Mouse (Mus musculus): Measurements from ENCODE around the gene Adamts3. TPM values are rescaled to one million over a fixed set of nuclear protein-coding genes. Genes with fewer than 3 reads are reported as not detected.

The Adamts3 gene
- polyA plus RNA-seq, 1 experiment from 2014 or later = 3.7 TPM

DNA sequence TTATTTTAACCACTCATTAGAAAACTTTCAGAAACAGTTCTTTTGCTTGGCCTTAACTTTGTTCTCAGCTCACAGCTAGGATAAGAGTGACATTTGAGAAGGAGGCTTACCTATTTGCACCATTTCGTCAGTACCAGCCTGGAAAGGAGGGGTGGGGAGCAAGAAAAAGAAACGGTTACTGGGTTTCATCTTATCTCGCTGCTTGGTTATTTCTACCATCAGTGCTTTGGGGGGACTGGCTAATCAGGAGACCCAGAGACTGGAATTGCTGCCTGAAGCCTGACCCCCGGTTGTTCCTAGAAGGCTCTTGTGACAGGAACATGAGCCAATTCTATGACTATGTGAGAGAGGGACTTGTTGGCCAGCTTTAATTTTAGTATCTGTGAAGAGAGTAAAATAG, 1.7 kb downstream of the Adamts3 start:
- no peak for ATAC-seq (replicated peaks)
- Histone ChIP-seq H3K9ac (no peak overlapping the region), H3K36me3 (replicated peaks) (no peaks in the 10 kb centered on the region), H3K27ac (no peak overlapping the region), H3K4me2 (peak overlapping the region; percentile 100), H3K27me3 (replicated peaks) (0 out of 2 replicates have a peak, but pooled peaks cover 4% of the 10 kb centered on the region), H3K4me1 (peaks cover 8% of the 10 kb centered on the region), H3K4me3 (peak overlapping the region; percentile 55), H3K9me3 (no peaks in the 10 kb centered on the region)
- WGBS = 43% methylated on average over 4 of the region's 4 CpGs

DNA sequence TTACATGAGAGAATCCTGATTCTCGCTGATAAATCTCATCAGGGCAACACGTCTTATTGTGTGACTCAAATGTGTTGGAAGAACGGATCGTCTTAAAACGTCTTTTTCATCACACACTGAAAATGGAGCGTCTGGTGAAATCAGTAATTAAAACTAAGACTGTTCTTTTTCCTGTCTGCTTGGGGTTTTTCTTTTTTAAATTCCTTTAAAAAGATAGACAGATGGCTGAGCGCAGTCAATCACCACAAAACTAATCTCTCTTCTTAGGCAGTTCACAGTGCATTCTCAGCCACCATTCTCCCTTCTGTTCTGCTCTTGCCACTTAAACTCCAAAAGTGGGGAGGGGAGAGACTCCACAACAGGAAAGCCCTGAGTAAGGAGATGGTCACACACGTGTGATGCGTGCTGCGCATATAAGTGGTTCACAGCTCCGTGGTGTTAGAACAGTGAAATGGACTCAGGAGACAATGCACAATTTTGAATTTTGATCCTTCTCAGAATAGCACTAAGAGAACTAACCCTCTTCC, 4.2 kb downstream of the Adamts3 start:
- H3K4me3 ChIP-seq = no peak overlapping the region
- no peaks in the 10 kb centered on the region for H3K9me3 ChIP-seq
- no peaks in the 10 kb centered on the region for H3K36me3 ChIP-seq (replicated peaks)
- WGBS = 59% methylated on average over 11 of the region's 11 CpGs
- no peak overlapping the region for H3K4me2 ChIP-seq
- H3K27ac ChIP-seq = no peak overlapping the region
- peaks cover 8% of the 10 kb centered on the region for H3K4me1 ChIP-seq
- H3K27me3 ChIP-seq (replicated peaks) = no peaks in the 10 kb centered on the region
- no peak overlapping the region for H3K9ac ChIP-seq
- ATAC-seq (replicated peaks) = no peak

DNA sequence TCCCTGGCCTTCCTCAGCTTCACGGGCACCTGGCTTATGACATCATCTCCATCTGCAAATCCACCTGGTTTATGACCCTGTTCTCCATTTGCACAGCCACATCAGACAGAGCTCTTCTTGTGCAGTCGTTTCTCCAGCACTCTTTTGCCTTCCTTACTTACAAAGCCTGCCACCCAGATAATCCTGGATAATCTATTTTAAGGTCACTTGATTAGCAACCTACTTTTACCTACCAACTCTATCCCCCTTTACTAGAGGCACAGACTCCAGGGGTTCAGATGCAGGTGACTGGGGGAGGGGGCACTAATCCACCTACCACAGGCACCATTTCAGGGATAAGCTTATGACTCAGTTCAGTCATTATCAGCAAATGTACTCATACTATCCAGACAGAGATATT, 10.5 kb downstream of the Adamts3 start:
- no peaks in the 10 kb centered on the region for H3K27me3 ChIP-seq (replicated peaks)
- H3K36me3 ChIP-seq (replicated peaks) = no peaks in the 10 kb centered on the region
- 40% methylated on average over 2 of the region's 2 CpGs for WGBS

DNA sequence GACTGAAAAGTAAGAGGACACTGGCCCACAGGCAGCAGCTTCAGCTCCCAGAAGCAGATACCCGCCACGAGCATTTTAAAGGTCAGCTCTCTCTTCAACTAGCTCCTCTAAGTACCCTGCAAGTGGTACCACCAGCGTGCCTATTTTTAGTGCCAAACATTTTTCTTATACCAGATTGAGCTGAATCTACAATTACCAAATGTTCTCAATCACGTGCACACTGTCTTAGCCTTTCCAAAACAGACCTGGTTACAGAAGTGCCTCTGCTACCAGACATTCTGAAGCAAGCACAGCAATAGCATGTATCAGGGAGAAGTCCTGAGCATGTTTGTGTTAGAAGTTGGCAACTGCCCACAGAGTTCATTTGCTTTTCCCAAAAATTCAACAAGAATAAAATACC, 23.5 kb downstream of the Adamts3 start:
- no peaks in the 10 kb centered on the region for H3K27me3 ChIP-seq (replicated peaks)
- ATAC-seq (replicated peaks) = no peak
- WGBS = 89% methylated on average over 4 of the region's 4 CpGs
- H3K36me3 ChIP-seq (replicated peaks) = no peaks in the 10 kb centered on the region
- no peak overlapping the region for H3K9ac ChIP-seq
- H3K4me3 ChIP-seq = no peak overlapping the region
- no peaks in the 10 kb centered on the region for H3K9me3 ChIP-seq
- H3K4me1 ChIP-seq = no peaks in the 10 kb centered on the region
- no peak overlapping the region for H3K27ac ChIP-seq
- H3K4me2 ChIP-seq = no peak overlapping the region

More for the DNA sequence above, 10.5 kb downstream of the Adamts3 start:
- H3K4me2 ChIP-seq = no peak overlapping the region
- H3K9ac ChIP-seq = no peak overlapping the region
- H3K4me1 ChIP-seq = no peaks in the 10 kb centered on the region
- H3K27ac ChIP-seq = no peak overlapping the region
- no peak for ATAC-seq (replicated peaks)
- no peak overlapping the region for H3K4me3 ChIP-seq
- H3K9me3 ChIP-seq = no peaks in the 10 kb centered on the region

DNA sequence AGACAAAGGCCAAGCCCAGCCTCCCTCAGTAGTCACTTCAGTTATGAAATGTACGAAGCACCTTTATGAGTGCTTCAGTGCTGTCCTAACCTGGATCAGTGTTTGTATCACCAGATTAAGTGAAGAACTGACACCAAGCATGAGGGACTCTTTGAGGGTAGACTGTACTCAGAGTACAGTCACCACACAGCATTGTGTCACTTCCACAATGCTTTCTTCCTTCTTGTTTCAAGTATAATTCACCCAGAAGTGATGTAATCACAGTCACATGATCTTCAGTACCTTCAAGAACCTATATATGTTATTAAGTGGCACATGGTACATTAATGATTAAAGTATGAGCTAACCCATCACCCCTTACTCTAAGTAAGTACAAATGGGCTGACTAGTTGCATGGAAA, 24.3 kb downstream of the Adamts3 start:
- H3K4me2 ChIP-seq = no peak overlapping the region
- no peak for ATAC-seq (replicated peaks)
- H3K27me3 ChIP-seq (replicated peaks) = no peaks in the 10 kb centered on the region
- no peaks in the 10 kb centered on the region for H3K4me1 ChIP-seq
- H3K4me3 ChIP-seq = no peak overlapping the region
- 100% methylated on average over 1 of the region's 1 CpGs for WGBS
- H3K9ac ChIP-seq = no peak overlapping the region
- H3K9me3 ChIP-seq = no peaks in the 10 kb centered on the region
- no peak overlapping the region for H3K27ac ChIP-seq
- H3K36me3 ChIP-seq (replicated peaks) = no peaks in the 10 kb centered on the region

DNA sequence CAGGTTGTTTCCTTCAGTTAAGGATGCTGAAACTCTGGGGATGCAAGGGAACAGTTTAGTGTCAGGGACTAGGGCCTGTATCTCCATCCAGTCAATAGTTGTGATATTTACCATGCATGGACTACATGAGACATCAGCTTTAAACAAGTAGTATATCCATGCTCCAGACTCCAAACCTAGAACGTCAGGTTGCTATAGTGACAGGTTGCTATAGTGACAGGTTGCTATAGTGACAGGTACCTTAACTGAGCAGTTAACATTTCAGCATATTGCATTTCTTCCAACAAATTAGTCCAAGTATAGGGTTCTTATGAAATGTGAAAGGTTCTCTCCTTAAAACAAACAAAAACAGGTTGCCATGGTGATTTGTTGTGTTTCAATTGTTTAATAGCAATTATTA, 36.6 kb downstream of the Adamts3 start:
- no peaks in the 10 kb centered on the region for H3K27me3 ChIP-seq (replicated peaks)
- no peak overlapping the region for H3K4me3 ChIP-seq
- no peak overlapping the region for H3K27ac ChIP-seq
- WGBS = 16% methylated on average over 1 of the region's 1 CpGs
- peaks cover 10% of the 10 kb centered on the region for H3K4me1 ChIP-seq
- no peaks in the 10 kb centered on the region for H3K9me3 ChIP-seq
- no peaks in the 10 kb centered on the region for H3K36me3 ChIP-seq (replicated peaks)
- H3K4me2 ChIP-seq = no peak overlapping the region
- peak; percentile 95 for ATAC-seq (replicated peaks)
- no peak overlapping the region for H3K9ac ChIP-seq

DNA sequence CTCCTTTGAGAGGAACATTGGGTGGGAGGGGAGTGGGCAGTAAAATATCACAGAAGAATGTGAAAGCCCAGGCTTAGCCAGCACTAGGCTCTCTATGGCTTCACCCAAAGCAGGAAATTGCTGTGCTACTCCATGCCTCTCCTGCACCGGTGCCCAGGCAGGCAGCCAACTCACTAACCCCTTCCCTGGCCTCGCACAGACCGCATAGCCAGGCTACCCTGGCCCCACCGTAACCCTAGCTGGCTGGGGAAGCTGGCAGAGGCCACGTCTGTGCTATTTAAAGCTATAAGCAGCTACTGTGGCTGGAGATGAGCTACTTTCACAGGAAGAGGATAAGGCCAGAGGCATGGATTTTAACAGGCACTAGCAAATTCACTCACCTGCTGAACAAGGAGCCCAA, 38.8 kb downstream of the Adamts3 start:
- no peaks in the 10 kb centered on the region for H3K36me3 ChIP-seq (replicated peaks)
- H3K4me2 ChIP-seq = no peak overlapping the region
- H3K4me3 ChIP-seq = no peak overlapping the region
- peak; percentile 81 for ATAC-seq (replicated peaks)
- no peaks in the 10 kb centered on the region for H3K27me3 ChIP-seq (replicated peaks)
- 46% methylated on average over 5 of the region's 5 CpGs for WGBS
- no peak overlapping the region for H3K27ac ChIP-seq
- H3K9ac ChIP-seq = no peak overlapping the region
- H3K4me1 ChIP-seq = peaks cover 10% of the 10 kb centered on the region
- no peaks in the 10 kb centered on the region for H3K9me3 ChIP-seq

DNA sequence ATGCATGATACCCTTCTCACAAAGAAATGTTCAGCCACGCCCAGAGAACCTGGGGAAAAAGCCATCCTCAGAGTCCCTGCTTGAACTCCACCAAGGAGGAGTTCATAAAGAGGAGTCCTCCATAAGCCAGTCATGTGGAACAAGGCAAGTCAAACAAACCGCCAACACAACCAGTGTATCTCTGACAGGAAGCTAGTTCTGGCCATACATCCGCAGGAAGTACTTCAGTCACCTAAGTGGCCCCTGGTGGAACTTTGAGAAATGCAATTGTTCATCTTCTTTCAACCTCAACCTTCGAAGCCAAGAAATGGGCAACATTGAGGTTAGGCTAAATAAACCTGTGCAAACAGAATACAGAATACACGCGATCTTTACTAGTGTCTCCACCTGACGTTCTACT, 39.7 kb downstream of the Adamts3 start:
- peaks cover 10% of the 10 kb centered on the region for H3K4me1 ChIP-seq
- no peak overlapping the region for H3K4me2 ChIP-seq
- H3K36me3 ChIP-seq (replicated peaks) = no peaks in the 10 kb centered on the region
- no peak overlapping the region for H3K27ac ChIP-seq
- 89% methylated on average over 7 of the region's 7 CpGs for WGBS
- no peak overlapping the region for H3K4me3 ChIP-seq
- no peak overlapping the region for H3K9ac ChIP-seq
- no peaks in the 10 kb centered on the region for H3K27me3 ChIP-seq (replicated peaks)
- no peak for ATAC-seq (replicated peaks)
- no peaks in the 10 kb centered on the region for H3K9me3 ChIP-seq

DNA sequence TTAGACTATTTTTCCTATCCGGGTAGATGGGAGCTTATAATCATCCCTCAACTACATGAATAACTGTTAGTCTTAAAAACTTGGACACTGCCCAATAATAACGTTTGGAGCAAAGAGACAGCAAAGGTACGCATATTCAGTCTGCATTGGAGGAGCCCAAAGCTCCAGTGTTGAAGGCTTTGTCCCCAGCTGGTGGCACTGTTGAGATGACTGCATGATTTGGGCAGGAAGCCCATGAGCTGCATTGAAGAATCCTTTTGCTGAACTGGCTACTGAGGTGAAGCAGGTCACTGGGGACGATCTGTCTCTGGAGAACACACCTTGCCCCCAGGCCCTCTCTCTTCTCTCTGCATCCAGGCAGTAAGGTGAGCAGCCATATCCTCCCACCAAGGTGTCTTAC, 43.5 kb downstream of the Adamts3 start:
- Histone ChIP-seq H3K9ac (no peak overlapping the region), H3K36me3 (replicated peaks) (no peaks in the 10 kb centered on the region), H3K4me3 (no peak overlapping the region), H3K4me2 (no peak overlapping the region), H3K27ac (no peak overlapping the region), H3K27me3 (replicated peaks) (no peaks in the 10 kb centered on the region), H3K9me3 (no peaks in the 10 kb centered on the region), H3K4me1 (peaks cover 4% of the 10 kb centered on the region)
- no peak for ATAC-seq (replicated peaks)
- 81% methylated on average over 4 of the region's 4 CpGs for WGBS

DNA sequence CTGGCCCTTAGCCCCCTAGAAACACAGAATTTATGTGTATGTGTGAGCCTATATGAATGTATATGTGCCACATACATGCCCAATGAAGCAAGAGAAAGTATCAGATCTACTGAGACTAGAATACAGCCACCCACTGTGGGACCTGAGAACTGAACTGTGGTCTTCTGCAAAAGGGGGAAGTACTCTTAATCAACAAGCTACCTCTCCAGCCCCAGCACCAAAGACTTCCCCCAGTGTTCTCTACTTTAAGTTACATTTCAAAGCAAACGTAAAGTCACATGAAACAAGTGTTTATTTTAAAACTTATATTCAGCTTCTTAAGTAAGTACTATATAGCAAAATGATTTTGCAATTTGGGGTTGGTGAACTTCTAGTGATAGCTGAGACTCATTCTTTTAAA, 62.0 kb downstream of the Adamts3 start:
- no peak overlapping the region for H3K4me2 ChIP-seq
- H3K36me3 ChIP-seq (replicated peaks) = no peaks in the 10 kb centered on the region
- H3K27ac ChIP-seq = no peak overlapping the region
- no peak for ATAC-seq (replicated peaks)
- H3K9ac ChIP-seq = no peak overlapping the region
- WGBS = 86% methylated on average over 1 of the region's 1 CpGs
- no peak overlapping the region for H3K4me3 ChIP-seq
- H3K4me1 ChIP-seq = no peaks in the 10 kb centered on the region
- H3K9me3 ChIP-seq = no peaks in the 10 kb centered on the region
- no peaks in the 10 kb centered on the region for H3K27me3 ChIP-seq (replicated peaks)

DNA sequence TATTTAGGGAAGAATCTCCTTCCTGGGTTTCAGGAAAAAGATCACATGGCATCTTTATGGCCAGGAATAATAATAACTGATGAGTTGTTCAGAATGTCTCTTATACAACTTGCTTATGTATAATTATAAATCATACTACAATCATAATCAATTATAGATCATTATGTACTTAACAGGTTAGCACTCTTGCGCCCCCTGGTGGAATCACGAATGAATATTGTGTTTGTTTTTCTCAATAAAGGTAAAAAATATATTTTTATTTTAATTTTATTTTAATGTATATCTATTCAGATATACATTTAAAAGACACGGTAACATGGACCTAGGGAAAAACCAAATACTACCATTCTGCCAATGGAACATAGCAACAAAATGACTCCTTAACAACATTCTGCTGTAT, 63.6 kb downstream of the Adamts3 start:
- H3K36me3 ChIP-seq (replicated peaks) = no peaks in the 10 kb centered on the region
- H3K4me3 ChIP-seq = no peak overlapping the region
- no peak for ATAC-seq (replicated peaks)
- H3K4me1 ChIP-seq = no peaks in the 10 kb centered on the region
- H3K27me3 ChIP-seq (replicated peaks) = no peaks in the 10 kb centered on the region
- no peak overlapping the region for H3K4me2 ChIP-seq
- 23% methylated on average over 3 of the region's 3 CpGs for WGBS
- H3K27ac ChIP-seq = no peak overlapping the region
- H3K9ac ChIP-seq = no peak overlapping the region
- H3K9me3 ChIP-seq = no peaks in the 10 kb centered on the region

DNA sequence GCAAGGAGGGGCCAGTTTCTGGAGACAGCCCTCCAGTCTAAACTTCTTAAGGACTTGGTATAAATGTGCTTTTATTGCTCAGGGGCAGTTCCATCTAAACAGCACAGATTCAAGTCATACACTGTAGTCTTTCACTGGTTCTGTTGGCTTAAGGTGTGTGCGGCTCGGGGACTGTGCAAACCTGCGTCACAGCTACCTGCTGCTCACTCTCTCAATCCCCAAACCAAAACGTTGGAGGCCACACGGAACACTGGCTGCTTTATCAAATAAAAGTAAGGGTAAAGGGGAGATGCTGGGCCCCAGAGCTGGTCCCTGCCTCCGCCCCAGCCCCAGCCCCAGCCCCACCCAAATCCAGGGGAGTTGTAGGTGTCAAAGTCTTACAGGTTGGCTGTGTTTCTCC, 66.5 kb downstream of the Adamts3 start:
- H3K36me3 ChIP-seq (replicated peaks) = no peaks in the 10 kb centered on the region
- no peaks in the 10 kb centered on the region for H3K4me1 ChIP-seq
- H3K9me3 ChIP-seq = no peaks in the 10 kb centered on the region
- H3K4me3 ChIP-seq = no peak overlapping the region
- no peak overlapping the region for H3K27ac ChIP-seq
- no peak for ATAC-seq (replicated peaks)
- H3K9ac ChIP-seq = no peak overlapping the region
- H3K4me2 ChIP-seq = no peak overlapping the region
- WGBS = 87% methylated on average over 6 of the region's 6 CpGs
- H3K27me3 ChIP-seq (replicated peaks) = no peaks in the 10 kb centered on the region

DNA sequence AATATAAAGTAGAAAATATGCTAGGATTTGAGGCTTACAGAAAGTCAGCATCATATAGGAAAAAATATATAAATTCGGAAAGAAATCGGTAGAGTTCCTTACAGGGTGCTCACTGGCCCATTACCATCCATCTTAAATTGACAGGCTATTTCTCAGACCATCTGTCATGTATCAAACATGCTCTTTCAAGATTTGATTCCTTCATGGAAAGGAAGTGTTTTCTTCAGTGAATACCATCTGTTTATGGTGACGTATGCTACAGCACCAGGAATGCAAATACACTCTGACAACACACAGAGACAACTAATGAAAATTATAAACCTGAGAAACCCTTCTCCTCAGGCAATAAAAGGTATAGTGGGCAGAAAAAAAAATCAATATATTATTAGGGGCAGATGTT, 68.6 kb downstream of the Adamts3 start:
- Histone ChIP-seq H3K4me1 (no peaks in the 10 kb centered on the region), H3K9ac (no peak overlapping the region), H3K36me3 (replicated peaks) (no peaks in the 10 kb centered on the region), H3K27me3 (replicated peaks) (no peaks in the 10 kb centered on the region), H3K4me2 (no peak overlapping the region), H3K4me3 (no peak overlapping the region), H3K27ac (no peak overlapping the region), H3K9me3 (no peaks in the 10 kb centered on the region)
- no peak for ATAC-seq (replicated peaks)
- WGBS = 82% methylated on average over 3 of the region's 3 CpGs
